Mouse (Mus musculus): Measurements from ENCODE around the gene Lrig1. TPM values are rescaled to one million over a fixed set of nuclear protein-coding genes. Genes with fewer than 3 reads are reported as not detected.

The Lrig1 gene
- polyA plus RNA-seq, 1 experiment: 62.1 TPM

GRCm38 (mm10) chr6:94665248-94665647 is 34.7 kb downstream of the Lrig1 start:
- TF ChIP-seq CTCF (IDR thresholded peaks at IDR 0.05; ENCODE audit: borderline replicate concordance, control insufficient read depth, extremely low read depth, insufficient read depth, low read length, poor library complexity) (no peak), POLR2A (IDR thresholded peaks at IDR 0.05; ENCODE audit: control insufficient read depth, extremely low read depth, insufficient read depth, low read length, poor library complexity) (no peak)

GRCm38 (mm10) chr6:94664000-94664399 is 36.0 kb downstream of the Lrig1 start:
- Histone ChIP-seq H3K4me1 (replicated peaks; ENCODE audit: control insufficient read depth, insufficient read depth, low read length) (peaks cover 31% of the 10 kb centered on the region), H3K27me3 (ENCODE audit: control insufficient read depth, insufficient read depth, low read length) (no peaks in the 10 kb centered on the region), H3K27ac (ENCODE audit: control insufficient read depth, insufficient read depth, low read length) (no peak overlapping the region), H3K36me3 (ENCODE audit: control insufficient read depth, insufficient read depth, low read length) (no peaks in the 10 kb centered on the region), H3K4me3 (ENCODE audit: control insufficient read depth, insufficient read depth, low read length) (no peak overlapping the region)
- DNase-seq: no peak
- 90% methylated on average over 6 of the region's 6 CpGs for WGBS
- TF ChIP-seq CTCF (IDR thresholded peaks at IDR 0.05; ENCODE audit: borderline replicate concordance, control insufficient read depth, extremely low read depth, insufficient read depth, low read length, poor library complexity) (no peak), POLR2A (IDR thresholded peaks at IDR 0.05; ENCODE audit: control insufficient read depth, extremely low read depth, insufficient read depth, low read length, poor library complexity) (no peak)

More at GRCm38 (mm10) chr6:94665248-94665647, 34.7 kb downstream of the Lrig1 start:
- WGBS: 28% methylated on average over 7 of the region's 7 CpGs
- Histone ChIP-seq H3K36me3 (ENCODE audit: control insufficient read depth, insufficient read depth, low read length) (no peaks in the 10 kb centered on the region), H3K4me1 (replicated peaks; ENCODE audit: control insufficient read depth, insufficient read depth, low read length) (peaks cover 33% of the 10 kb centered on the region), H3K4me3 (ENCODE audit: control insufficient read depth, insufficient read depth, low read length) (no peak overlapping the region), H3K27me3 (ENCODE audit: control insufficient read depth, insufficient read depth, low read length) (no peaks in the 10 kb centered on the region), H3K27ac (ENCODE audit: control insufficient read depth, insufficient read depth, low read length) (peak overlapping the region; percentile 59)
- DNase-seq: peak; percentile 63

- no peak overlapping the region for H3K27ac ChIP-seq (ENCODE audit: control insufficient read depth, insufficient read depth, low read length)
- H3K36me3 ChIP-seq (ENCODE audit: control insufficient read depth, insufficient read depth, low read length): 0 out of 2 replicates have a peak, but pooled peaks cover 3% of the 10 kb centered on the region
- 93% methylated on average over 9 of the region's 9 CpGs for WGBS
- no peak for TF ChIP-seq CTCF (IDR thresholded peaks at IDR 0.05; ENCODE audit: borderline replicate concordance, control insufficient read depth, extremely low read depth, insufficient read depth, low read length, poor library complexity)
- no peak for TF ChIP-seq POLR2A (IDR thresholded peaks at IDR 0.05; ENCODE audit: control insufficient read depth, extremely low read depth, insufficient read depth, low read length, poor library complexity)
- H3K4me3 ChIP-seq (ENCODE audit: control insufficient read depth, insufficient read depth, low read length): no peak overlapping the region
- H3K4me1 ChIP-seq (replicated peaks; ENCODE audit: control insufficient read depth, insufficient read depth, low read length): peaks cover 27% of the 10 kb centered on the region
- H3K27me3 ChIP-seq (ENCODE audit: control insufficient read depth, insufficient read depth, low read length): no peaks in the 10 kb centered on the region
- DNase-seq: no peak
Measured at GRCm38 (mm10) chr6:94661923-94662322, 38.0 kb downstream of the Lrig1 start.

GRCm38 (mm10) chr6:94661321-94661720 is 38.6 kb downstream of the Lrig1 start:
- Histone ChIP-seq H3K4me1 (replicated peaks; ENCODE audit: control insufficient read depth, insufficient read depth, low read length) (peaks cover 22% of the 10 kb centered on the region), H3K27me3 (ENCODE audit: control insufficient read depth, insufficient read depth, low read length) (no peaks in the 10 kb centered on the region), H3K27ac (ENCODE audit: control insufficient read depth, insufficient read depth, low read length) (no peak overlapping the region), H3K4me3 (ENCODE audit: control insufficient read depth, insufficient read depth, low read length) (no peak overlapping the region), H3K36me3 (ENCODE audit: control insufficient read depth, insufficient read depth, low read length) (0 out of 2 replicates have a peak, but pooled peaks cover 3% of the 10 kb centered on the region)
- no peak for DNase-seq
- 72% methylated on average over 8 of the region's 8 CpGs for WGBS
- TF ChIP-seq CTCF (IDR thresholded peaks at IDR 0.05; ENCODE audit: borderline replicate concordance, control insufficient read depth, extremely low read depth, insufficient read depth, low read length, poor library complexity) (no peak), POLR2A (IDR thresholded peaks at IDR 0.05; ENCODE audit: control insufficient read depth, extremely low read depth, insufficient read depth, low read length, poor library complexity) (no peak)

GRCm38 (mm10) chr6:94659886-94660333 is 40.0 kb downstream of the Lrig1 start:
- Histone ChIP-seq H3K4me3 (ENCODE audit: control insufficient read depth, insufficient read depth, low read length) (no peak overlapping the region), H3K27me3 (ENCODE audit: control insufficient read depth, insufficient read depth, low read length) (no peaks in the 10 kb centered on the region), H3K27ac (ENCODE audit: control insufficient read depth, insufficient read depth, low read length) (no peak overlapping the region), H3K4me1 (replicated peaks; ENCODE audit: control insufficient read depth, insufficient read depth, low read length) (peaks cover 18% of the 10 kb centered on the region), H3K36me3 (ENCODE audit: control insufficient read depth, insufficient read depth, low read length) (0 out of 2 replicates have a peak, but pooled peaks cover 3% of the 10 kb centered on the region)
- TF ChIP-seq CTCF (IDR thresholded peaks at IDR 0.05; ENCODE audit: borderline replicate concordance, control insufficient read depth, extremely low read depth, insufficient read depth, low read length, poor library complexity): no peak
- no peak for TF ChIP-seq POLR2A (IDR thresholded peaks at IDR 0.05; ENCODE audit: control insufficient read depth, extremely low read depth, insufficient read depth, low read length, poor library complexity)
- 87% methylated on average over 4 of the region's 4 CpGs for WGBS
- no peak for DNase-seq

- TF ChIP-seq POLR2A (IDR thresholded peaks at IDR 0.05; ENCODE audit: control insufficient read depth, extremely low read depth, insufficient read depth, low read length, poor library complexity): no peak
- no peak for TF ChIP-seq CTCF (IDR thresholded peaks at IDR 0.05; ENCODE audit: borderline replicate concordance, control insufficient read depth, extremely low read depth, insufficient read depth, low read length, poor library complexity)
Measured at GRCm38 (mm10) chr6:94658136-94658480, 41.9 kb downstream of the Lrig1 start.

More at GRCm38 (mm10) chr6:94658136-94658480, 41.9 kb downstream of the Lrig1 start:
- H3K36me3 ChIP-seq (ENCODE audit: control insufficient read depth, insufficient read depth, low read length): 0 out of 2 replicates have a peak, but pooled peaks cover 3% of the 10 kb centered on the region
- H3K27me3 ChIP-seq (ENCODE audit: control insufficient read depth, insufficient read depth, low read length): no peaks in the 10 kb centered on the region
- H3K27ac ChIP-seq (ENCODE audit: control insufficient read depth, insufficient read depth, low read length): no peak overlapping the region
- H3K4me1 ChIP-seq (replicated peaks; ENCODE audit: control insufficient read depth, insufficient read depth, low read length): peaks cover 22% of the 10 kb centered on the region
- 93% methylated on average over 6 of the region's 6 CpGs for WGBS
- no peak for DNase-seq
- H3K4me3 ChIP-seq (ENCODE audit: control insufficient read depth, insufficient read depth, low read length): no peak overlapping the region

Data from thymus, adult 2 months (tissue).